Mouse (Mus musculus): Measurements from ENCODE around the gene Pcbd1.
"Not testable (repeated sequence)": the region's sequence is repeated elsewhere in the genome, so short reads cannot be mapped to it uniquely, and the experiment has no call there.

Gene Pcbd1

DNA sequence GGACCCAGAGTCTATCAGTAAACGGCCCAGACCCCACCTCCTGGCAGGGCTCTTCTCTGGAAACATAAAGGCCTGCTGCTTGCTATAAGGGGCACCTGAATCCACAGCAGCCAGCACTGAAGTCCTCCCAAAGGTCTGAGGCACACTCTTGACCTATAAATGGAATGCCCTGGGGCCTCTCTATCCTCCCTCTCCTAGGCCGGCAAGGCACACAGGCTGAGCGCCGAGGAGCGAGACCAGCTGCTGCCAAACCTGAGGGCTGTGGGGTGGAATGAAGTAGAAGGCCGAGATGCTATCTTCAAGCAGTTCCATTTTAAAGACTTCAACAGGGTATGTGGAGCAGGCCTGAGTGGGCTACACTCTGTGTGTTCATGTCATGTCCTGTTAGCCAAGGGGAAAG, 2.7 kb downstream of the Pcbd1 start:
- DNase-seq (ENCODE audit: low read depth, low spot score), result no peak

DNA sequence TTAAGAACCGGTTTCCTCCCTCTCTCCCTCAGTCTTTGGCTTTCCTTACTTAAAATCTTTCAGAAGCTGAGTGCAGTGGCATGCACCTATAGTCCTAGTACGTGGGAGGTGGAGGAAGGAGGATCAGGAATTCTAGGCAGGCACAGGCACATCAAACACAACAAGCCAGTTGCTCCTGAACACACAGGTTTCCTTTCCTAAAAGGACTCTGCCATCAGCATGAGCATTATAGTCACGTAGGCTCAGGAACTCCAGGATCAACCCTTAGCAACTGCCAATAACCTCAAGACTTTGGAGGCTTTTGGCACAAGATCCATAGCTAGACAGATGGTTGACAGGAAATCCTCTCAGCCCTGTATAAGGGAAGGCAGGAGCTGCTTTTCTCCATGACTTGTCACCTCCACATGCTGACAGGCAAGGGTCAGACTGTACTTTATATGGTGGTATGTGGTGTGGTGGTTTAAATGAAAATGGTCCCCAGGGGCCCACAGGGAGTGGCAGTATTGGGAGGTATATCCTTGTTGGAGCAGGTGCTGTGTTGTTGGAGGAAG, 14.5 kb downstream of the Pcbd1 start:
- no peak for DNase-seq (ENCODE audit: low read depth, low spot score)

DNA sequence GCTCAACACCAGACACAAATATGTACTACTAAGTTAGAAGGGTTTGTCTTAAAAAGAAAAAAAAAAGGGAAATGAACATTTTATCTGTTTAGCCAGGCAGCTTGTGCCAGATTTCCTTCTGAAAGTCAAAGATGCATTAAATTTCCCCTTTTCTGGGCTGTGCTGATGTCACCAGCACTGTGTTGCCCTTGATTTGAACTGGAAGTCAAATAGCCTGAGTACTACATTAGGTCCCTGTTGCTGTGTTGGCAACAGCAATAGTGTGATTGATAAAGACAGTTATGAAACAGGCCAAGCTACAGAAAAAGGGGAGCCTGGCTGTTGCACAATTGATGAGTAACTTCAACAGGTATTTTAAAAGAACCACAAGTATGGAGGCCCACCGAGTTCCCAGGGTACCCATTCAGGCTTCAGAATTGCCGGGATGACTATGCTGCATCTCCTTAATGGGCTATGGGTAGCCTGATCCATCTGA, 25.2 kb downstream of the Pcbd1 start:
- no peak for DNase-seq (ENCODE audit: low read depth, low spot score)

DNA sequence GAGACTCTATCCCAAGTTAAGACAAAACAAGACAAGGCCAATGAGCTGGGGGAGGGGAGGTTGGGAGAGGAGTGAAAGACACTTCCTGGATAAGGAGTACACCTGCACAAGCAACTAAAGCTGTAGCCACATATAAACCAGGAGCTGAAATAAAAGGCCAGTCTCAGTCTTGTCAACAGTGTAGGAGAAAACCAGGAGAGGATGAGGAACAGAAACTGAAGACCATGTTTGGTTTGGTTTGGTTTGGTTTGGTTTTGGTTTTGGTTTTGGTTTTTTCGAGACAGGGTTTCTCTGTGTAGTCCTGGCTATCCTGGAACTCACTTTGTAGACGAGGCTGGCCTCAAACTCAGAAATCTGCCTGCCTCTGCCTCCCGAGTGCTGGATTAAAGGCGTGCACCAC, 32.6 kb downstream of the Pcbd1 start:
- not testable (repeated sequence) for DNase-seq (ENCODE audit: low read depth, low spot score)

DNA sequence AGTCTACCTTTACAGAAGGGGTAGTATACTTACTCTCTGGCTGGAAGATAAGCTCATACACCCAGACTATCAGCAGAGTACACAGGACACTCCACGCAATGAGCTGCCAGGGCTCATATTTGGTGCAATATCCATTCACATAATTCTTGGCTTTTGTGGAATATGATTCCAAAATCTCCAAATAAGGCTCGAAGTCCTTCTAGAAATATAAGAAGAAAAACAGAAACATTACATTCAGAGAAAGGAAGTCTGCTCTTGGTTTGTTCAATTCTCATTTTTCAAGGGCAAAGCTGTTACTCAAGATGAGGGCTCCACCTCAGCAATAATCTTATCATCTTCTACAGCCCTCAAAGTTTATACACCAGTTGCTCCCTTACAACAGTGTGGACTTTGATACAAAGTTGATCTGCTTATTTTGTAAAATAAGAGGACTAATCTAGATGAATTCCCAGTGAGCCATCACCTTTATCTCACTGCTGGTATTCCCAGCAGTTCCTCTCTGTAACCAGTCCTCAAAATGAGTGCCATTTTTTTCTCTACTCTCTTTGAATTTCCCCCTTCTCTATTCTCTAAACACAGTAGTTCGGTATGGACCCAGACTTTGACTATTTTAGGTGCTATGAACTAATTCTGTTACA, 34.3 kb downstream of the Pcbd1 start:
- no peak for DNase-seq (ENCODE audit: low read depth, low spot score)

DNA sequence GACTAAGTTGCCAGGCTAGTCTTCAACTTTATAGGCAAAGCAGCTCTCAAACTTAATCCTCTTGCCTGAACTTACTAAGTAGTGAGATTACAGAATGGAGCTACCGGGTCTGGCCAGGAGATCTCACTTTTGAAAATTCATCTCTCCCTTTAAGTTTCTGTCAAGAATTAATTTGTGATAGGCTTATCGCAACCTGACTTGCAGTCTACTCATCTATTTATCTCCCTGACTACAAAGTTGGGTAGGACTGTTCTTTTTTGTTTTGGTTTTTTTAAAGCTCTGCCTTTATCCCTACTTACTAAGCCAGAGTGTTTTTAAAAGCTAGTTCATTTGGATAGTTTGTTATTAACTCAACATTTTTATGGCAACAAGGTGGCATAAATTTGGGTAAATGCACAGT, 35.3 kb downstream of the Pcbd1 start:
- DNase-seq (ENCODE audit: low read depth, low spot score), result no peak

DNA sequence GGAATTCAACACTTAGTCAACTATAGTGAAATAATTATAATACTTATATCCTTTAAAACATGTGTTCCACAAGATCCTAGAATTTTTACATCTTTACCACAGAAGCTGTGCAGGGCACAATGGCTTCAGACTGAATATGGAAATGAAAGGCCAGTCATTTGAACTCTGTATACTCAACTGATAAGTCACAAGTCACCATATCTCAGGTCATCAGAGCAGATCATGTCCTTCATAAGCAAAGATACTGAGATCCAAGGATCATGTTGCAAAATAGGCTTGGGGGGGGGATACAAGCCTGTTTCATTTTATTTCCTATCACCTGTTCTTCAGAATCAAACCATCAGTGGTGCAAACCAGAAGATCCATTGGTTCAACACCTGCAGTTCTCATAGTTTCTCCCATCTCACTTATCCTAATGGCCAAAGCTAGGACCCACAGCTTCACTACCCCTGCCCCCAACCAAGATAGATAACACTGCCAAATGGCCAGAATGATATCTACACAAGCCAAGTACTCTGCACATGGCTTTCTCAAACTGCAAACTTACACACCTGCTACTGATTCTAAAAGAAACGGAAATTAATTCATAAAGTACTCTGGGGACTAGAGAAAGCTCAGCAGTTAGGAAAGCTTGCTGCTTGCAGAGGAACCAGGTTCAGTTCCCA, 39.7 kb downstream of the Pcbd1 start:
- DNase-seq (ENCODE audit: low read depth, low spot score), result no peak

DNA sequence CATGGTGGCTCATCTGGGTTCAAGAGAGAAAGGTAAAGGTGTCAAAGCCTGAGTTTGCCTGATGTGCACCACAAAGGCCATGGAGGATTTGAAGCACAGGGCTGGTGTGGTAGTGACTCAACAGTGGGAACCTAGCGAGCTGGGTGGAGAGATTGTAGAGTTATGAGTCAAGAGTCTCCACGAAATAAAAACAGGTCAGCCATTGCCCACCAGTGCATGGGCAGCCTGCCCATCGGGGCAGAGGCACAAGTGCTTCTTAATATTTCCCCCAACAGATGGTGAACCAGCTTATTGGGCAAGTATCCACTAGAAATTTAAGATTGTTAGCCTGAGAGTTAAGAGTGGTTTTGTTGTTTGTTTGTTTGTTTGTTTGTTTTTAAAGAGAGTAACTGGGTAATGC, 41.8 kb downstream of the Pcbd1 start:
- DNase-seq (ENCODE audit: low read depth, low spot score), result no peak

DNA sequence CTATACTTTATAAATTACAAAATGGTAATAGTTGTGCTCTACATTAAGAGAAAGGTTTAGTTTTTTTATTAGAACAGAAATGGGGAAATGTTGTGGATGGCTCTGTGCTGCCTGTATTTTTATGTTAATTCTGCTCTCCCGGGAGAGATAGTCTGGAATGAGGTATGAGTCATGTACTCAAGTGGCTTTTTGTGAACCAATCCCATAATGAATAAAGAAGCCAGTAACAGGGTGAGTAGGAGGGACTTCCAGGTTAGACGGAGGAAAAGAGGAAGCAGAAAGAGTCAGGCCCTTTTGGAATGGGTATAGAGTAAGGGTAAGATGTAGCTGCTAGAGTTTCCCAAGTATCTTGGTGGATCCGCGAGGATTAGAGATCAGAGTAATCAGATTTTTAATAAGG, 44.9 kb downstream of the Pcbd1 start:
- no peak for DNase-seq (ENCODE audit: low read depth, low spot score)

DNA sequence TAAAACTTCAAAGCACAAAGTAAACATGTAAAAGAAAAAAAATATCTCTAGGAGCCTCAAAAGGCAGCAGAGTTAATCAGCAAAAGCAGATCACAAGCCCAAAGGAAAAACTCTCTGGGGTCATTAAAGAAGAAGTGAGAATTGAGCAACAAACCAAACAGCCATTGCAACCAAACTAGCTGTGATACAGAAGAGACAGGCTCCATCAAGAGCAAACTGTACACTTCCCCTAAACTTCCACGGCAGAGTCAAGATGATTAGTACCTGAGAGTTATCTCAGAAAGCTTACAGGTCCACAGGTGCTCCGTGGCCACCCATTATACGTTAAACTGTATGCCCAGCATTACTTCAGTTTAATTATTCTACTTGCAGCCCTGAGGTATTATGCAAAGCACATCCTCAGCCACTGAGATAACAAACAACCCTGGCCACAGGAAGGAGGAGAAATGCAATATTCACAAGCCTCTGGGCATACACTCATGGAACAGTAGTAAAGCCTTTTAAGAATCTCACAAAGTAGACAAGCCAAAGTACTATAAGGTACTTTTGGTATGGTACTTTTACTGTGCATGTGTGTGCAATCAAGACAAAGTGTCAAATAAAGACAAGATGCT, 46.2 kb downstream of the Pcbd1 start:
- no peak for DNase-seq (ENCODE audit: low read depth, low spot score)

DNA sequence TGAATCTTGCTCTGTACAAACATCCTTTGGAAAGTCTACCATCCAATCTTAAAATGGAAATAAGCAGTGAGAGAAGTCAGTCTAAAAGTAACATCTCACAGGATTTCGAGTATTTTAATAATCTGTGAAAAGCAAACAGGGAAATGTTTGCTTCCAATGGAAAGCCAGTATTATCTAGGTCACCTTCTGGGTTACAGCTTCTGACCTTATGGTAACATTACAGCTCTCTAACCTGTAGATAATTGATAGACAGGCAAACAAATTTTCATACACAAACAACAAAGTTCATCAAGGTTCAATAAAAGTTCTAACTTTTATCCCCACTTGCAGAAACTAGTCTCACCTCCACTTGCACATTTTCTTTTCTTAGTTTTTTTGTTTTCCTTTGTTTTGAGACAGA, 48.4 kb downstream of the Pcbd1 start:
- no peak for DNase-seq (ENCODE audit: low read depth, low spot score)

DNA sequence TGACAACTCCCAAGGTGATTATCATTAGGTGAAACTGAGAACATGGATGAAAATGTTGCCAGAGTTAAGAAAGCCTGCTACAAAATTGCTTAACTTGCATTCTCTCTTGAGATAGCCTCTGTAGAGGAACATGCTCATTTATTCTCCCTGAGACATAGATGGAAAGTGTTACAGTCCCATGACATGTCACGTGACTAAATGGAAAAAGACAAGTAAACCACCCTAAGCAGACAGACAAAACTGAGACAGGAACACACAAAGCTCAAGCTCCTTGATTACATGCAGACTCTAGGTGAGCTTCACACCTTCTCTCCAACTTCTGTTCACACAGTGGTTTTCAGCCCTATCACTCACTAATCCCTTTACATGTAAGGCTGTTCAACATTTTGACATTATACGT, 54.2 kb downstream of the Pcbd1 start:
- no peak for DNase-seq (ENCODE audit: low read depth, low spot score)
